Mouse (Mus musculus): ENCODE measurements at regions not wholly inside any gene's neighbourhood (a gene's known extent, or its start where the extent isn't known, plus 50 kb on each side); places are given as distances from the start of the nearest gene placed in this dataset.
A peak's percentile ranks its signal among the peaks of the same experiment; 100 is the strongest.

DNA sequence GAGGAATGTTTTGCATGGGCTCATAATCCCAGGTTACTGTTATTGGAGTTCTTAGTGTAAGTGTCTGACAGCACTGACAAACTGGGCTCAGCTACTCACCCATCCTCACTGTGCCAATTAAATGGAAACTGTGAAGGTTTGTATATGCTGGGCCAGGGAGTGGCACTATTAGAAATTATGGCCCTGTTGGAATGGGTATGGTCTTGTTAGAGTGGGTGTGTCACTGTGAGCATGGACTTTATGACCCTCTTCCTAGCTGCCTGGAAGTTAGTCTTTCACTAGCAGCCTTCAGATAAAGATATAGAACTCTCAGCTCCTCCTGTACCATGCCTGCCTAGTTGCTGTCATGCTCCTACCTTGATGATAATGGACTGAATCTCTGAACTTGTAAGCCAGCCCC lies 464.3 kb downstream of the Adam3 start:
- ATAC-seq (ENCODE audit: insufficient read depth, low FRiP score), result no peak
- no peaks in the 10 kb centered on the region for H3K36me3 ChIP-seq (ENCODE audit: control insufficient read depth, insufficient read depth, low read length)
- no peak overlapping the region for H3K9ac ChIP-seq (ENCODE audit: low read length)
- no peaks in the 10 kb centered on the region for H3K27me3 ChIP-seq (ENCODE audit: control insufficient read depth, insufficient read depth, low read length)
- no peaks in the 10 kb centered on the region for H3K9me3 ChIP-seq (replicated peaks; ENCODE audit: control insufficient read depth, low read length)
- no peak overlapping the region for H3K4me2 ChIP-seq (ENCODE audit: low read depth, low read length)
- no peak overlapping the region for H3K27ac ChIP-seq (ENCODE audit: low read length)
- H3K4me1 ChIP-seq (ENCODE audit: control insufficient read depth, insufficient read depth, low read length), result no peaks in the 10 kb centered on the region
- H3K4me3 ChIP-seq (replicated peaks; ENCODE audit: low read length), result no peak overlapping the region

DNA sequence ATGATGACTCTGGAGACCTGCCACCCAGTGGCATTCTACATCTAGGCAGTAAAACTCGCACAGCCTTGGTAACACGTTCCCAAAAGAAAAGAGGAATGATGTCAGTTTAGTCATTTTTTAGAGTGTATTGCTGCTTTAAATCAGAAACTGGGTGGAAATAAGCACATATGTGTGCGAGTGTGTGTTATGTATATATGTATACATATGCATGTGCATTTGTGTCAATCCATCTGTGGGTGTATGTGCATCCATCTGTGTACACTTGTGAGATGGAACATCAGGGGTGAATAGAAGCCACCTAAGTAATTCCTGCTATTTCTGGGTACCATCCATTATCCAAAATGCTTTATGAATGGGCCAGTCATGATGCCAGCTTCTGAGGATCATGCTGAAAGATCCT lies 467.0 kb downstream of the Adam3 start:
- no peaks in the 10 kb centered on the region for H3K9me3 ChIP-seq (replicated peaks; ENCODE audit: control insufficient read depth, low read length)
- H3K36me3 ChIP-seq (ENCODE audit: control insufficient read depth, insufficient read depth, low read length), result no peaks in the 10 kb centered on the region
- H3K4me2 ChIP-seq (ENCODE audit: low read depth, low read length), result no peak overlapping the region
- H3K4me3 ChIP-seq (replicated peaks; ENCODE audit: low read length), result no peak overlapping the region
- H3K27me3 ChIP-seq (ENCODE audit: control insufficient read depth, insufficient read depth, low read length), result no peaks in the 10 kb centered on the region
- no peak overlapping the region for H3K27ac ChIP-seq (ENCODE audit: low read length)
- no peaks in the 10 kb centered on the region for H3K4me1 ChIP-seq (ENCODE audit: control insufficient read depth, insufficient read depth, low read length)
- no peak for ATAC-seq (ENCODE audit: insufficient read depth, low FRiP score)
- 79% methylated on average over 3 of the region's 3 CpGs for WGBS
- H3K9ac ChIP-seq (ENCODE audit: low read length), result no peak overlapping the region

DNA sequence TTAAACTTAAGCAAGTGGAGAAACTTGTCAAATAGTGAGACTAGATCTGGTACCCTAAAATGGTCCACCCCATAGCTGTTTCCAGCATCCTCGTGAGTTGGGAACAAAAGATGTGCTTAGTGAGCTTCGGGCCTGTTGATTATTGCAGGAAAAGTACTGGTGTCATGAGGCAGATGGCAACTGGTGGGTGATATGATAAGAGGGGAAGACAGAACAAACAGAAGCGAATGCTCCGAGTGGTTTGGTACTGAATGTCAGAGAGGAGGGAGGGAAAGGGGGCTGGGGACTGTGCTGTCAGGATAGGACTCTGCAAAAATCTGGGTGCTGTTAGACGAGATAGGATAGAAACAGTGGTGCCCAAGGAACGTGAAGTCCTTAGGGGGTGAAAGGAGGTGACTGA lies 483.4 kb downstream of the Adam3 start:
- 0 out of 2 replicates have a peak, but pooled peaks cover 8% of the 10 kb centered on the region for H3K9me3 ChIP-seq (replicated peaks; ENCODE audit: control insufficient read depth, low read length)
- H3K4me2 ChIP-seq (ENCODE audit: low read depth, low read length), result no peak overlapping the region
- no peaks in the 10 kb centered on the region for H3K36me3 ChIP-seq (ENCODE audit: control insufficient read depth, insufficient read depth, low read length)
- ATAC-seq (ENCODE audit: insufficient read depth, low FRiP score), result no peak
- H3K9ac ChIP-seq (ENCODE audit: low read length), result no peak overlapping the region
- WGBS, result 67% methylated on average over 6 of the region's 6 CpGs
- no peaks in the 10 kb centered on the region for H3K4me1 ChIP-seq (ENCODE audit: control insufficient read depth, insufficient read depth, low read length)
- H3K27me3 ChIP-seq (ENCODE audit: control insufficient read depth, insufficient read depth, low read length), result no peaks in the 10 kb centered on the region
- no peak overlapping the region for H3K4me3 ChIP-seq (replicated peaks; ENCODE audit: low read length)
- no peak overlapping the region for H3K27ac ChIP-seq (ENCODE audit: low read length)

DNA sequence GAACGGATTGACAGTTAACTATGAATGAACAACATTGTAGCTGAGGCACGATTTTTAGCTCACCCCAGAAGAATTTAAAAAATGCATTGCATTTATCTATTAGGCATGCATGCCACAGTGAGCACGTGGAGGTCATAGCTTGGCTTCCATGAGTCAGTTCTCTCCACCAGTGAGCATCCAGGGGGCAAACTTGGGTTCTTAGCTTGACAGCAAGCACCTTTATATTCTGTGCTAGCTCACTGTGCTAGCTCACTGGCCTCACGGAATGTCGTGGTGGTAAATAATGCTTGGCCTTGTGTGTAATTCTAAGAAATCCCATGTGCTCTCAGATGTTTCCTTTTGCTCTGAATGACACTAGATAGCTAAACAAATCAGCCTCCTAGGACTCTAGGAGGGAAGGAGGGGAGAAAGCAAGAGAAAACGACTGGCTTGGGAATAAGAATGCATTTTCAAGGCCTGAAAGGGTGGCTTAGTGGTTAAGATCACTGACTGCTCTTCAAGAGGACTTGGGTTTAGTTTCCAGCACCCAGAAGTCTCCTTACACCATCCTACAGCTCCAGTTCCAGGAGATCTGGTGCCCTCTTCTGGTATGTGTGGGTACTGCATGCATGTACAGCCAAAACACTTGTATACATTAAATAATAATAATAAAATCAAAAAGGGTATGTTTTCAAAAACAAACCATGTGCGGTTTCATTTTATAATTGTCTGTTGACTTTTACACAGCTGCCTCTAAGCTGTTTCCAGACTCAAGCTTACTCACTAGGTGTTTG lies 485.3 kb downstream of the Adam3 start:
- Histone ChIP-seq H3K4me3 (replicated peaks; ENCODE audit: low read length) (no peak overlapping the region), H3K4me1 (ENCODE audit: control insufficient read depth, insufficient read depth, low read length) (no peaks in the 10 kb centered on the region), H3K4me2 (ENCODE audit: low read depth, low read length) (no peak overlapping the region), H3K9ac (ENCODE audit: low read length) (no peak overlapping the region), H3K36me3 (ENCODE audit: control insufficient read depth, insufficient read depth, low read length) (no peaks in the 10 kb centered on the region), H3K27ac (ENCODE audit: low read length) (no peak overlapping the region), H3K9me3 (replicated peaks; ENCODE audit: control insufficient read depth, low read length) (0 out of 2 replicates have a peak, but pooled peaks cover 8% of the 10 kb centered on the region), H3K27me3 (ENCODE audit: control insufficient read depth, insufficient read depth, low read length) (no peaks in the 10 kb centered on the region)
- no peak for ATAC-seq (ENCODE audit: insufficient read depth, low FRiP score)
- WGBS, result 82% methylated on average over 7 of the region's 7 CpGs

DNA sequence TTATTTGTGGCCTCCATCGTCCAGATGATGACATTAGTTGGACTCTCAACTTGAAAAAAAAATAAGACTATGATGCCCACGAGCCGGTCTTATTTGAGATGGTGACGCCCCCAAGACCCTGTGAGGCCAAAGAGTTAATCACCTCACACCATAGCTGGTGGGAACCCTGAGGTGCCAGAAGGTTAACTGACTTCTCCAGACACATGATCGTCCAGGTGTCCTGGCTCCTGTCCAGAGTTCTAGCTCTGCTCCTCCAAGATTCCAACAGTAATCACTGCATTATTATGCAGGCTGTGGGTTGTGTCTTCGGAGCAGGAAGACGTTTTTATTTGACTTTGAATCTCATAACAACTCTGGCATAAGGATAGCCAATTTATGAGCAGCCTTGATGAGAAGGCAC lies 490.7 kb downstream of the Adam3 start:
- Histone ChIP-seq H3K36me3 (ENCODE audit: control insufficient read depth, insufficient read depth, low read length) (no peaks in the 10 kb centered on the region), H3K27ac (ENCODE audit: low read length) (no peak overlapping the region), H3K27me3 (ENCODE audit: control insufficient read depth, insufficient read depth, low read length) (no peaks in the 10 kb centered on the region), H3K9ac (ENCODE audit: low read length) (no peak overlapping the region), H3K4me1 (ENCODE audit: control insufficient read depth, insufficient read depth, low read length) (no peaks in the 10 kb centered on the region), H3K4me2 (ENCODE audit: low read depth, low read length) (no peak overlapping the region), H3K9me3 (replicated peaks; ENCODE audit: control insufficient read depth, low read length) (no peaks in the 10 kb centered on the region), H3K4me3 (replicated peaks; ENCODE audit: low read length) (no peak overlapping the region)
- 67% methylated on average over 7 of the region's 7 CpGs for WGBS
- no peak for ATAC-seq (ENCODE audit: insufficient read depth, low FRiP score)

DNA sequence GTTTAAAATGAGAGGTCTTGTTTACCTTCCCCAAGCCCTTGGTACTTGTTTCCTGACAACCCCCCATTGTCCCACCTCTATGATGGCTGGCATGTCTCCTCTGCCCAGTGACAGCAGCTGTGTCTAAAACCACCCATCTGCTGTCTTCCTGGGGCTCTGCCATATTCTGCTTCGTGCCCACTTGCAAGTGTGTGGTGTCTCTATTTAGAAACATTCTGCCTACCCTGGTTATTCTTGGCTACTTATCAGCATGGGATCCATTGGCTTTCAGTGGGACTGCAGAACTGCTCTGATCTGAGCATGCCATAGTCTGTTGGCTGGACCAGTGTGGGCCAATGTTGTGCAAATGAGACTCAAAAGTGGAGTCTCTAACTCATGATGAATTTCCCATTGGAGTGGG lies 497.5 kb downstream of the Adam3 start:
- Histone ChIP-seq H3K4me2 (ENCODE audit: low read depth, low read length) (no peak overlapping the region), H3K4me3 (replicated peaks; ENCODE audit: low read length) (no peak overlapping the region), H3K9me3 (replicated peaks; ENCODE audit: control insufficient read depth, low read length) (no peaks in the 10 kb centered on the region), H3K36me3 (ENCODE audit: control insufficient read depth, insufficient read depth, low read length) (no peaks in the 10 kb centered on the region), H3K27me3 (ENCODE audit: control insufficient read depth, insufficient read depth, low read length) (no peaks in the 10 kb centered on the region), H3K9ac (ENCODE audit: low read length) (no peak overlapping the region), H3K27ac (ENCODE audit: low read length) (no peak overlapping the region), H3K4me1 (ENCODE audit: control insufficient read depth, insufficient read depth, low read length) (no peaks in the 10 kb centered on the region)
- ATAC-seq (ENCODE audit: insufficient read depth, low FRiP score), result no peak
- 68% methylated on average over 1 of the region's 1 CpGs for WGBS

DNA sequence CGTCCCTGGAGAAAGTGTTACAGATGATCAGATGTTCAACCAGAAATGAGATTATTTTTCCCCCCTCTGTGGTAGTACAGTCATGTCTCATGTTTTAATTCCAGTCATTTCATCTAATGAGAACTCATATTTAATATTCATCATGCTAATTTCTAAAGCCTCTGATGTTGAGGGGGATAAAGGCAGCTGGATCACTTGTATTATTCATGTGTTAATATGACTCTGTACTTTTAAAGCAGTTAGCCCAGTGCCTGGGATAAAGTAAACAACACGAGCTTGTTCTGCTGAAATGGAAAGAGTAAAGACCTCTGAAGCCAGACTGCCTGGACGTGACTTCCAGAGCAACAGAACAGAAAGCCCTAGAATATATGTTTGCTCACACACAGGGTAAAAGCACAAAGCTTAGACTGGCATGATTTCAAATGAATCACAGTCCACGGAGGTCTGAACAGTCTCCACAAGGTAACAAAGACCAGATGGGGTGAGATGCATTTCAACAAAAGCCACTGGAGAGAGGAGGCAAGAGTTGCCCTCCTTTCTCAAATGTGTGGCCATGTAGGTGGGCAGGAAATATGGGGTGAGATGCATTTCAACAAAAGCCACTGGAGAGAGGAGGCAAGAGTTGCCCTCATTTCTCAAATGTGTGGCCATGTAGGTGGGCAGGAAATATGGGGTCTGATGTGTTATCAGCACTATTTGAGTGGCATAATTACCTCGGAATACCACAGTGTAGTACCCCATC lies 498.1 kb downstream of the Adam3 start:
- H3K36me3 ChIP-seq (ENCODE audit: control insufficient read depth, insufficient read depth, low read length), result no peaks in the 10 kb centered on the region
- no peak overlapping the region for H3K4me2 ChIP-seq (ENCODE audit: low read depth, low read length)
- H3K4me1 ChIP-seq (ENCODE audit: control insufficient read depth, insufficient read depth, low read length), result no peaks in the 10 kb centered on the region
- no peak overlapping the region for H3K9ac ChIP-seq (ENCODE audit: low read length)
- no peak overlapping the region for H3K27ac ChIP-seq (ENCODE audit: low read length)
- WGBS, result 38% methylated on average over 5 of the region's 5 CpGs
- H3K4me3 ChIP-seq (replicated peaks; ENCODE audit: low read length), result no peak overlapping the region
- peak; percentile 62; the same call in 1 of the 2 replicates for ATAC-seq (ENCODE audit: insufficient read depth, low FRiP score)
- no peaks in the 10 kb centered on the region for H3K9me3 ChIP-seq (replicated peaks; ENCODE audit: control insufficient read depth, low read length)
- no peaks in the 10 kb centered on the region for H3K27me3 ChIP-seq (ENCODE audit: control insufficient read depth, insufficient read depth, low read length)

DNA sequence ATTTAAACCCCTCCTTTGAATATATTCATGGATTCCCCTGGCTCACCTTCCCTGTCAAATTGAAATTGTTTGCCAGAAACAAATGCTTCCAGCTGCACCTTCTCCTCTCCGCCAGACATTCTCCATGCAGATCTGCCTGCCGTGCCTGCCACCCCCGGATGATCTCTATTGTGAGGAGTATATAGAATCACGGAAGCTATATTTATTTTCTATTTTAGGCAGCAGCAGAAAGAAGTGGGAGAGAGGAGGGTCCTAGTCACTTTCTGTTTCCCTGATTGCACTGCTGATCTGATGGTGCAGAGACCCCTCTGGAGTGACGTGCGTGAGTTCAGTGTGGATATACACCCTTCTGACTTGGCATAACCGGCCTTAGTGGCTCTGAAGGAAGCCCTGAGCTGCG lies 505.4 kb downstream of the Adam3 start:
- ATAC-seq (ENCODE audit: insufficient read depth, low FRiP score), result no peak
- WGBS, result 47% methylated on average over 8 of the region's 8 CpGs
- no peak overlapping the region for H3K9ac ChIP-seq (ENCODE audit: low read length)
- no peaks in the 10 kb centered on the region for H3K4me1 ChIP-seq (ENCODE audit: control insufficient read depth, insufficient read depth, low read length)
- H3K4me2 ChIP-seq (ENCODE audit: low read depth, low read length), result peak overlapping the region; percentile 6; the same call in 1 of the 2 replicates
- no peak overlapping the region for H3K27ac ChIP-seq (ENCODE audit: low read length)
- H3K27me3 ChIP-seq (ENCODE audit: control insufficient read depth, insufficient read depth, low read length), result no peaks in the 10 kb centered on the region
- no peaks in the 10 kb centered on the region for H3K36me3 ChIP-seq (ENCODE audit: control insufficient read depth, insufficient read depth, low read length)
- no peak overlapping the region for H3K4me3 ChIP-seq (replicated peaks; ENCODE audit: low read length)
- no peaks in the 10 kb centered on the region for H3K9me3 ChIP-seq (replicated peaks; ENCODE audit: control insufficient read depth, low read length)

DNA sequence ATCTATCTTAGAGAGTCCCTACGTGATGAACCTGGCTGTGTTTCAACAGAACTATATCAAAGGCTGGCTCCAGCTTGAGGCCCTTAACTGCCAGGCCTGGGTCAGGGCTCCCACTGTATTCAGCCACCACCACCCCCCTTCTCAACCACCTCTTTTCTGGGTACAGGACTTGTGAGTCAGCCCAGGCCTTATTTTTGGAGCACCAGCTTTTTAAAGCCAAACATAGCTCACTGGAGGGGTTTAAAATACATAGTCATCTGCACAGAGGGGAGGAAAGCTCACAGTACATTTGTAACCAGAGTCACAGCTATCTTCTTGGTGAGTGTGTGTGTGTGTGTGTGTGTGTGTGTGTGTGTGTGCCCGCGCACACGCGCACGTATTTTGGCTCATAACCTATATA lies 509.0 kb downstream of the Adam3 start:
- Histone ChIP-seq H3K36me3 (ENCODE audit: control insufficient read depth, insufficient read depth, low read length) (no peaks in the 10 kb centered on the region), H3K27me3 (ENCODE audit: control insufficient read depth, insufficient read depth, low read length) (no peaks in the 10 kb centered on the region), H3K4me1 (ENCODE audit: control insufficient read depth, insufficient read depth, low read length) (no peaks in the 10 kb centered on the region), H3K4me2 (ENCODE audit: low read depth, low read length) (no peak overlapping the region), H3K27ac (ENCODE audit: low read length) (no peak overlapping the region), H3K9ac (ENCODE audit: low read length) (no peak overlapping the region), H3K4me3 (replicated peaks; ENCODE audit: low read length) (no peak overlapping the region), H3K9me3 (replicated peaks; ENCODE audit: control insufficient read depth, low read length) (no peaks in the 10 kb centered on the region)
- WGBS, result 92% methylated on average over 6 of the region's 6 CpGs
- ATAC-seq (ENCODE audit: insufficient read depth, low FRiP score), result no peak

All from stomach, embryonic 16.5 days (tissue).